Mouse (Mus musculus) lung, adult 2 months (tissue): ENCODE measurements at regions not wholly inside any gene's neighbourhood (a gene's known extent, or its start where the extent isn't known, plus 50 kb on each side); places are given as distances from the start of the nearest gene placed in this dataset.
A peak's percentile ranks its signal among the peaks of the same experiment; 100 is the strongest.
"Not testable (repeated sequence)": the region's sequence is repeated elsewhere in the genome, so short reads cannot be mapped to it uniquely, and the experiment has no call there.

ENCODE experiments used
- DNase-seq: peaks from one replicate; pipeline ENCODE4 v3.0.0; 2022
- H3K4me1 ChIP-seq: fragments of 200-500 bp; 2 replicates; pipeline ENCODE4 v1.6.1; 2011; ENCODE audit warnings: low read length; ENCODE audit not compliant: control insufficient read depth, insufficient read depth
- H3K4me3 ChIP-seq: fragments of 200-500 bp; replicated peaks from 2 replicates; pipeline ENCODE3; 2011; ENCODE audit warnings: low read depth, mild to moderate bottlenecking, control low read depth, low read length; ENCODE audit errors: extremely low read depth
- CTCF ChIP-seq: fragments of 200-500 bp; IDR thresholded peaks from 2 replicates; pipeline ENCODE4 v1.5.1; 2011; ENCODE audit warnings: mild to moderate bottlenecking, low read length, control low read depth; ENCODE audit not compliant: insufficient read depth
- POLR2A ChIP-seq: fragments of 200-500 bp; IDR thresholded peaks from 2 replicates; pipeline ENCODE4 v1.6.1; 2011; ENCODE audit warnings: low read depth, mild to moderate bottlenecking, control low read depth, low read length, borderline replicate concordance; ENCODE audit errors: extremely low read depth
- WGBS: fragments of 180-500 bp; shearing (Covaris S2); methylation state at CpG from one replicate; pipeline ENCODE4 v1.1.7; 2018; 5-methylcytosine and 5-hydroxymethylcytosine counted together

DNA sequence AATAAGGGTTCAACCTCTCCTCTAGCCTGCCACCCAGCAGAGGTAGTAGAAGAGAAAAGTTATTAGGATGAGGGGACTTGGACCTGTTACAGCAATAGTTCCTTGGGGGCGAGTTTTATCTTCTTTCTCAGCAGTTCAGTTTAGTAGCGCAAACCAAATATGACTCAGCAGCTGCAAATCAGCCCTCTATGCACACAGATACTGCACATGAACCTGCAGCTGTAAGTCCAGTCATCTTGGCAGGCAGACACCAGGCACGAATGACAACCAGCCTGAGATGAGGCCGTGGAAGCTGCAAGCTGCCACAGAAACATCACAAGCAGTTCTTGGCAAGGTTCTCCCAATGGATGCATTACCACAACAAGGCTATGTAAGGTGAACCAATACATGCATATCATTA is 327.0 kb upstream of the Akr1e1 start:
- 73% methylated on average over 4 of the region's 4 CpGs for WGBS
- DNase-seq, result no peak
- TF ChIP-seq CTCF (no peak), POLR2A (no peak)
- Histone ChIP-seq H3K4me3 (no peak overlapping the region), H3K4me1 (no peaks in the 10 kb centered on the region)

DNA sequence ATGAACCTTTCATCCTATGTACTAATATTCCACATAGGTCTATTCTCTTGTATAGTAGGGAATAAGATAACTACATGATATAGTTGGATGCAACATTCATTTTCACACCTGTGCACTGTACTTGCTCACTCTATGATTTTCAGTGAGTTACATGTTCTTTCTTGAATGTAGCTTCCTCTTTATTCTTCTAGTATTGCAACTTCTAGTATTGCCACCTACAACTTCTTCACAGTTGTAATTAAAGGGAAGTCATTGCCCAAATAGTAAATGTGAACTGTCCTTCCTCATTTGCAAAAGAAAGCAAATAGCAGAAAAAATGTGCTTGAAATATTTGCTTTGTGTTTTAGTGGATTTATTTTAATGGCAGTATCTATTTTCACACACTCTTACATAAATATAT is 330.9 kb upstream of the Akr1e1 start:
- no peak for TF ChIP-seq CTCF
- TF ChIP-seq POLR2A, result no peak
- no peaks in the 10 kb centered on the region for H3K4me1 ChIP-seq
- DNase-seq, result no peak
- no peak overlapping the region for H3K4me3 ChIP-seq

DNA sequence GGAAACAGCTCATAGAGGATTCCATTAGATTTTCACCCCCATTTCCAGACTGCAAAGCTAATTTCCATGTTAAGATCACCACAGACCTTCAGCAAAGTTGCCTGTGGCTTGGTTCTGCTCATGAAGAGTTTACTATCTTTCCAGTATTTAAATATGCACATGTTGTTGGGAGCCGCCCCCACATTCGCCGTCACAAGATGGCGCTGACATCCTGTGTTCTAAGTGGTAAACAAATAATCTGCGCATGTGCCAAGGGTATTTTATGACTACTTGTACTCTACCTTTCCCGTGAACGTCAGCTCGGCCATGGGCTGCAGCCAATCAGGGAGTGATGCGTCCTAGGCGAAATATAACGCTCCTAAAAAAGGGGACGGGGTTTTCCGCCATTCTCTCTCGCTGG is 333.5 kb upstream of the Akr1e1 start:
- 23% methylated on average over 6 of the region's 14 CpGs for WGBS
- H3K4me3 ChIP-seq, H3K4me1 ChIP-seq: not testable (repeated sequence)
- DNase-seq, result peak; percentile 5

DNA sequence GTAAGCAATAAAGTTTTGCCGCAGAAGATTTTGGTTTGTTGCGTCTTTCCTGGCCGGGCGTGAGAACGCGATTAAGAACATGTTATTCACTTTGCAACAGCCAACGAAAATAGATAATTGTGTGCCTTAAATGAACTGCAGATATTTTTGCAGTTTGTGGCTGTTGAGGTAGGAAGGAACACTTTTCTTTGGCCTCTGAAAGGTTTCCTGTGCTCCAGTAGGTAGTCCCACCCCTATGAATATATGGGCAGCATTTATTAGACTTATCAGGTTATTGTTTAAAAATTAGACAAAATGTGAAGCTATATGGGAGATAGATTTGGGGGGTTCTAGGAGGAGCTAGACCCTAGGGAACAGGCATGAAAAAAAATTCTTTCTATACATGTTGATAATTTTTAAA is 334.1 kb upstream of the Akr1e1 start:
- TF ChIP-seq CTCF (no peak), POLR2A (no peak)
- DNase-seq, result no peak
- Histone ChIP-seq H3K4me3 (peak overlapping the region; percentile 56), H3K4me1 (no peaks in the 10 kb centered on the region)
- WGBS, result 19% methylated on average over 7 of the region's 7 CpGs

DNA sequence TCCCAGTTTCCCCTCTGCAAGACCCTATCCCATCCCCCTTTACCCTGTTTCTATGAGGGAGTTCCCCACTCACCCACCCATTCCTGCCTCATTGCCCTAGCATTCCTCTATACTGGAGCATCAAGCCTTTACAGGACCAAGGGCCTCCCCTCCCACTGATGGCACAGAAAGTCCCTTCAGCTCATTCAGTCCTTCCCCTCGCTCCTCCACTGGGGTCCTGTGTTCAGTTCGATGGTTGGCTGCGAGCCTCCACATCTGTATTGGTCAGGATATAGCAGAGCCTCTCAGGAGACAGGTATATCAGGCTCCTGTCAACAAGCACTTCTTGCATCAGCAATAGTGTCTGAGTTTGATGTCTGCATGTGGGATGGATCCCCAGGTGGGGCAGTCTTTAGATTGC is 346.4 kb upstream of the Akr1e1 start:
- 82% methylated on average over 3 of the region's 3 CpGs for WGBS
- Histone ChIP-seq H3K4me1 (no peaks in the 10 kb centered on the region), H3K4me3 (no peak overlapping the region)
- no peak for DNase-seq
- TF ChIP-seq POLR2A (no peak), CTCF (no peak)

DNA sequence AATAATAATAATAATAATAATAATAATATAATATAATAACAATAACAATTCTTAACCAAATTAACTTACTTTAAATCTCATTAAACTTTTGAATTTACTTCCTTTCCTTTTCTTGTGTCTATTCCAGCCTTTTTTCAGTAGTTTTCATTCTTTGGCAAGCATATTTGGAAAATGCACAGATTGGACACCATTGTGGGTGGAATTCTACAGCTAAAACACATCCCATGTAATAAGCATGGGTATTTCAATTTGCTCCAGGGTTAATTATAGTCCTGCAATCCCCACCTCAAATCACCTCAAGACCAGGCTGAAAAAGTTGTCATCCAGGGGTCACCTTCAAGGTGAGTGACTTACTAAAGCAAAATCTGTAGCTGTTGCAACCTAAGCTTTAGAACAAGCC is 355.9 kb upstream of the Akr1e1 start:
- DNase-seq, result no peak
- no peak overlapping the region for H3K4me3 ChIP-seq
- no peak for TF ChIP-seq CTCF
- no peak for TF ChIP-seq POLR2A
- no peaks in the 10 kb centered on the region for H3K4me1 ChIP-seq

DNA sequence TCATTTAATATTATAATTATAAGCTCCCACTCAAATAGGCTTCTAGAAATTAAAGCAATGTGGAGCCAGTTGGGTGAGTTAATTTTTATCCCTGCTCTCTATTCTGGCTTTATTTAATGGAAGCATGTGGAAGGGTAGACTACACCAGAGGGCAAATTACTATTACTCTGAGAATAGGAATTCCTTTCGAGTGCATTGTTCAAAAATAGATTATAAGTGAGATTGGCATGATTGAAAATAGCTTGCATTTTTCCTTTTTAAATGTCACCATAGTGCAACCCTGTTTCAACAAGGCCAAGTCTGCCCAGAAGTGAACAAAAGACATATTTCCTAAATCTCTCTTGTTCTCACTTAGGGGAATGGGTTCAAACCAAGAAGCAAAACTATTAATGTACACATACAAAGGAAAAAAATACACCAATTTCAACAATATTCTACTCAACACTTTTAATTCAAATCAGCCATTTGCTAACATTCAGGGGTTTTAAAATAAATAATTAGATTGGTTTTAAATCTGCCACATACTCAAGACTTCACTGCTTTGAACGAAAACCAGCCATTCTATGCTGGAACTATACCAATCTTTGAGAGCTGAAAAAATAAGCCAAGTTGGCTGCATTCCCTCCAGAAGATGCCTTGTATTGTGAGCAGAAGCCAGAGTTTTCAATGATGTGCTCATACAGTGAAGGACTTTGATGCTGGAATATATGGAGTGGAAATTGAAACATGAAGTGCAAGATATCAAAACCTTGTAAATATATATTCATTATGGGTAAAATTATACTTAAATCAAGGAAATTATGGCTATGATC is 361.3 kb upstream of the Akr1e1 start:
- TF ChIP-seq CTCF, result no peak
- TF ChIP-seq POLR2A, result no peak
- no peak for DNase-seq
- WGBS, result 52% methylated on average over 2 of the region's 2 CpGs
- Histone ChIP-seq H3K4me1 (no peaks in the 10 kb centered on the region), H3K4me3 (no peak overlapping the region)

DNA sequence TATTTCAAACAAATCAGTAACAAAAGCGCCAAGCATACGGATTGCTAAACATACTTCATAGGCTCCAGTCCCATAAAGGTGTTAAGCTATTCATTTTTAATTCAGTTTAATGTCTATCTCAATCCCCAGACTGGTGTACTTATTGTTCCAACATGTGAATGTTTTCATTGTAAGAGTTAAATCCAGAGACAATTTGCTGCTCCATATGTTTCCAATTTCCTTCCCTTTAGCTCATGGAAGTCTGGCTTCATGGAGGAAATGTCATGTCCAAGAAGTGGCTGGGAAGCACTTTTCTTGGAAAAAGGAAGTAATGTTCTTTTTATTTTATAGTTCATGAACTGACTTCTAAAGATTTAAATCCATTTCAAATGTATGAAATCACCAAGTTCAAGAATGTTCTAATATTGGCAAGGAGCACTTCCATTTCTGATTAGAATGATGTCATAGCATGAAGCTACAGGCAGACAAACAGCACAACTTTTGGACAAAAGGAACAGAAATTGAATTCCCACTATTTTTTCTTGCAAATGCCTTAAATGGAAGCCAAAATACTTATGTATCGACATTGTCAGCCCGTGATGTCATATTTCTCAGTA is 362.6 kb upstream of the Akr1e1 start:
- no peaks in the 10 kb centered on the region for H3K4me1 ChIP-seq
- no peak for DNase-seq
- 70% methylated on average over 4 of the region's 4 CpGs for WGBS
- TF ChIP-seq POLR2A, result no peak
- TF ChIP-seq CTCF, result no peak
- no peak overlapping the region for H3K4me3 ChIP-seq

DNA sequence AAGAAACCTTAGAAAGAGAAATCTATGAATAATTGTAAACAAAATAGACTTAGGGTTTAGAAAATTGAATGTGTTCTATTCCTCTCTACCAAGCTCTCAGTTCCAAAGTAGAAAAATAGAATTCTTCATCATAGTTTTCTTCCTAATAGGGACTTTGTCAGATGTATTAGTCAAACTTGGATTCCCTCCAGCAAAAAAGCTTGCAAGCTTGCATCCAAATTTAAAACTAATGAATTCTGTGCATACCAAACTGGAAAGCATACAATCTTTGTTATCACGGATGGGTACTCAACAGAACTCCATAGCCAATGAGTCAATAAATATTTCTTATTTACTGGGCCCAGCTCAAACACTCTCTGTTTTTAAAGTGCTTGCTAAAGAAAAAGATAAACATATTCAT is 383.9 kb upstream of the Akr1e1 start:
- WGBS, result 40% methylated on average over 1 of the region's 1 CpGs
- H3K4me3 ChIP-seq, result no peak overlapping the region
- H3K4me1 ChIP-seq, result no peaks in the 10 kb centered on the region
- no peak for TF ChIP-seq POLR2A
- TF ChIP-seq CTCF, result no peak
- DNase-seq, result no peak

DNA sequence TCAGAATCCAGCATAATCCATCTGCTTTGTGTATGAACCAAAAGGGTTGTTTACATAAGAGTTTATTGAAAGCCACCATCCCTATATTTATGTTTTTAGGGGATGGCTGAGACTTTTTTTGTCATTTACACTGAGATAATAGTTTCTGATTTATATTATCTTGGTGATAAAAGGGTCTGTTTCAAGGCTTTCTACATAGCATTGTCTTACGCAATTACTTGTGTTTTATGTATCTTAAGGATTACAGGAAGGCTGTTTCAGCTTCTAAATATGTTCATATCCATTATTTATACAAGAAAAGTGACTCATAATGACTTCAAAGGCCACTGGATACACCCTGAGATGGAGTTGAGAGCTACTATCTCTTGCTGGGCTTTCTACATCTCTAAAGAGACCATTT is 399.3 kb upstream of the Akr1e1 start:
- TF ChIP-seq CTCF, result no peak
- TF ChIP-seq POLR2A, result no peak
- no peak overlapping the region for H3K4me3 ChIP-seq
- no peaks in the 10 kb centered on the region for H3K4me1 ChIP-seq
- no peak for DNase-seq
- 92% methylated on average over 1 of the region's 1 CpGs for WGBS
